21 mouse cellular contexts compared by ENCODE assay signal in the genomic region with DNA sequence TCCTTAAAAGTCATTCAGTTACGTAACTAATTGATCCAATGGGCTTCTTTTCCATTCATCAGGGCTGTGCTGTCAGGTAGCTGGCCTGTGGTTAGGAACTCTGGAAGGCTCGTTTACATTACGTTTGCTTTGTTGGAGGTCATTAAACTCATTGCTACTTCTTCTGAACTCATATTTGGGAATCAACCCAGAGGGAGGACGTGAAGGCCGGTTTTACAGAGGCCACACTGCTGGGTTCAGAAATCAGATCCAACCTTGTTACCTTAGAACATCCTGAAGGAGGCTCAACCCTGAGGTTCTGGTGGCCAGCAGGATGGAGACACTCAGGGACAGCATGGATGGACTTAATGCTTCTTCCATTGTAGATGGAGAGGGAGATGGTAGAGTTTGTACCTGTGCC.
DNase-seq lines count a peak whose midpoint lies in the region; ATAC-seq and TF ChIP-seq lines count a peak whose summit lies in the region.
"Had no signal": no experiment of that assay in that cellular context is flagged by ENCODE, and none has a peak within 500 bp of the region (broad histone marks: within the 10 kb centered on the region; RNA-seq: fewer than 3 reads in every experiment).

No protein-coding gene starts in this region.

- no peak for ATAC-seq in limb, embryonic 13.5 days (ENCODE audit: low FRiP score, low read depth)
- no peak for ATAC-seq in limb, embryonic 14.5 days (ENCODE audit: low FRiP score, low read depth)
- ATAC-seq in stomach, postnatal 0 days (ENCODE audit: low FRiP score, low TSS enrichment) = no peak
- no peak for ATAC-seq in forebrain, embryonic 13.5 days
- ATAC-seq: forebrain, embryonic 16.5 days; hindbrain, embryonic 16.5 days; intestine, embryonic 15.5 days had no signal

- no peak overlapping the region for H3K4me2 ChIP-seq in limb, embryonic 13.5 days (replicated peaks)
- H3K4me2 ChIP-seq in limb, embryonic 14.5 days (replicated peaks; ENCODE audit: low read depth, low read length, severe bottlenecking) = no peak overlapping the region
- H3K4me2 ChIP-seq in stomach, postnatal 0 days (replicated peaks; ENCODE audit: low read depth) = no peak overlapping the region
- no peak overlapping the region for H3K4me2 ChIP-seq in forebrain, embryonic 13.5 days
- H3K4me2 ChIP-seq: forebrain, embryonic 12.5 days; heart, embryonic 11.5 days; hindbrain, embryonic 13.5 days; intestine, embryonic 15.5 days had no signal

- H3K4me3 ChIP-seq in limb, embryonic 13.5 days = no peak overlapping the region
- H3K4me3 ChIP-seq in limb, embryonic 10.5 days = no peak overlapping the region
- no peak overlapping the region for H3K4me3 ChIP-seq in limb, embryonic 14.5 days (replicated peaks; ENCODE audit: low read length)
- no peak overlapping the region for H3K4me3 ChIP-seq in stomach, postnatal 0 days (ENCODE audit: low read depth, low read length)
- no peak overlapping the region for H3K4me3 ChIP-seq in forebrain, embryonic 13.5 days
- H3K4me3 ChIP-seq: forebrain, embryonic 12.5 days; hindbrain, embryonic 13.5 days; intestine, embryonic 15.5 days had no signal

- no peak for TF ChIP-seq POLR2A in limb, embryonic 14.5 days (IDR thresholded peaks at IDR 0.05; ENCODE audit: borderline replicate concordance, extremely low read depth, insufficient read depth, insufficient read length)

- H3K9me3 ChIP-seq in limb, embryonic 13.5 days = no peaks in the 10 kb centered on the region
- H3K9me3 ChIP-seq in limb, embryonic 10.5 days (replicated peaks) = no peaks in the 10 kb centered on the region
- no peaks in the 10 kb centered on the region for H3K9me3 ChIP-seq in limb, embryonic 14.5 days (ENCODE audit: control insufficient read depth, low read length)
- no peaks in the 10 kb centered on the region for H3K9me3 ChIP-seq in stomach, postnatal 0 days (ENCODE audit: control insufficient read depth, low read length)
- H3K9me3 ChIP-seq in forebrain, embryonic 13.5 days (replicated peaks) = no peaks in the 10 kb centered on the region
- H3K9me3 ChIP-seq: forebrain, embryonic 12.5 days; hindbrain, embryonic 13.5 days; intestine, embryonic 15.5 days had no signal

- no peak for TF ChIP-seq EP300 in stomach, postnatal 0 days (optimal IDR thresholded peaks at IDR 0.05)

- 64% methylated on average over 5 of the region's 5 CpGs for WGBS in limb, embryonic 13.5 days
- WGBS in limb, embryonic 10.5 days = 78% methylated on average over 5 of the region's 5 CpGs
- 62% methylated on average over 5 of the region's 5 CpGs for WGBS in limb, embryonic 14.5 days
- 56% methylated on average over 5 of the region's 5 CpGs for WGBS in stomach, postnatal 0 days
- 83% methylated on average over 5 of the region's 5 CpGs for WGBS in forebrain, embryonic 13.5 days

- no peak overlapping the region for H3K9ac ChIP-seq in limb, embryonic 13.5 days
- no peak overlapping the region for H3K9ac ChIP-seq in limb, embryonic 14.5 days (ENCODE audit: low read depth, low read length, severe bottlenecking)
- H3K9ac ChIP-seq in stomach, postnatal 0 days (ENCODE audit: low read length) = no peak overlapping the region
- H3K9ac ChIP-seq in forebrain, embryonic 13.5 days = no peak overlapping the region
- H3K9ac ChIP-seq: forebrain, embryonic 12.5 days; hindbrain, embryonic 13.5 days; intestine, embryonic 15.5 days had no signal

- peaks cover 19% of the 10 kb centered on the region for H3K4me1 ChIP-seq in limb, embryonic 13.5 days
- H3K4me1 ChIP-seq in limb, embryonic 10.5 days = peaks cover 13% of the 10 kb centered on the region
- 0 out of 2 replicates have a peak, but pooled peaks cover 9% of the 10 kb centered on the region for H3K4me1 ChIP-seq in limb, embryonic 14.5 days (ENCODE audit: control insufficient read depth, insufficient read depth, low read length)
- no peaks in the 10 kb centered on the region for H3K4me1 ChIP-seq in stomach, postnatal 0 days (replicated peaks; ENCODE audit: control insufficient read depth, insufficient read depth)
- H3K4me1 ChIP-seq in forebrain, embryonic 13.5 days = no peaks in the 10 kb centered on the region
- H3K4me1 ChIP-seq: forebrain, embryonic 12.5 days; hindbrain, embryonic 13.5 days; intestine, embryonic 15.5 days had no signal

- H3K27ac ChIP-seq in limb, embryonic 13.5 days = peak overlapping the region; percentile 17; the same call in 1 of the 2 replicates
- H3K27ac ChIP-seq in limb, embryonic 10.5 days = no peak overlapping the region
- H3K27ac ChIP-seq in limb, embryonic 14.5 days (replicated peaks; ENCODE audit: low read depth, low read length) = 0 out of 2 replicates have a peak overlapping the region, but pooled peaks have one; percentile 26
- 0 out of 2 replicates have a peak overlapping the region, but pooled peaks have one; percentile 8 for H3K27ac ChIP-seq in stomach, postnatal 0 days (replicated peaks)
- H3K27ac ChIP-seq in forebrain, embryonic 13.5 days = no peak overlapping the region
- H3K27ac ChIP-seq: forebrain, embryonic 12.5 days; hindbrain, embryonic 13.5 days; intestine, embryonic 15.5 days had no signal

- H3K36me3 ChIP-seq in limb, embryonic 13.5 days = peaks cover 86% of the 10 kb centered on the region
- H3K36me3 ChIP-seq in limb, embryonic 10.5 days = peaks cover 46% of the 10 kb centered on the region
- peaks cover 78% of the 10 kb centered on the region for H3K36me3 ChIP-seq in limb, embryonic 14.5 days (ENCODE audit: control insufficient read depth, insufficient read depth, low read length)
- H3K36me3 ChIP-seq in stomach, postnatal 0 days (ENCODE audit: control insufficient read depth, insufficient read depth, low read length) = peaks cover 13% of the 10 kb centered on the region
- H3K36me3 ChIP-seq in forebrain, embryonic 13.5 days (ENCODE audit: poor library complexity, severe bottlenecking) = no peaks in the 10 kb centered on the region
- H3K36me3 ChIP-seq: G1E had no signal

- no peak for DNase-seq in limb, embryonic 10.5 days (ENCODE audit: low spot score)
- DNase-seq in limb, embryonic 14.5 days (ENCODE audit: low spot score) = no peak
- no peak for DNase-seq in stomach, postnatal 0 days (ENCODE audit: low spot score)
- no peak for DNase-seq in ovary, adult 18-20 months (ENCODE audit: low spot score)
- DNase-seq: adrenal gland, adult 8-10 months; adrenal gland, postnatal 25 days; B cell, adult 2 months; cerebellum, adult 11-12 months; cerebellum, adult 8-10 months; cerebellum, postnatal 14 days; gastrocnemius, postnatal 10 days had no signal

- H3K27me3 ChIP-seq in limb, embryonic 13.5 days = no peaks in the 10 kb centered on the region
- no peaks in the 10 kb centered on the region for H3K27me3 ChIP-seq in limb, embryonic 10.5 days (ENCODE audit: low read depth, poor library complexity, severe bottlenecking)
- H3K27me3 ChIP-seq in limb, embryonic 14.5 days (ENCODE audit: control insufficient read depth, insufficient read depth, low read length) = no peaks in the 10 kb centered on the region
- no peaks in the 10 kb centered on the region for H3K27me3 ChIP-seq in stomach, postnatal 0 days (ENCODE audit: control insufficient read depth, insufficient read depth, low read length)
- H3K27me3 ChIP-seq in forebrain, embryonic 13.5 days = no peaks in the 10 kb centered on the region
- H3K27me3 ChIP-seq: CH12.LX; forebrain, embryonic 12.5 days; hindbrain, embryonic 13.5 days; intestine, embryonic 15.5 days had no signal

- no peak for TF ChIP-seq CTCF in stomach, postnatal 0 days (IDR thresholded peaks at IDR 0.05; ENCODE audit: low read depth)

Comparison
In these comparisons a context has a peak if more than half of its experiments do, and no peak if none do; other contexts are left out.
1. H3K27ac ChIP-seq: peak in limb, embryonic 13.5 days (single experiment), limb, embryonic 14.5 days (single experiment) and stomach, postnatal 0 days (single experiment); none in limb, embryonic 10.5 days (single experiment) and forebrain, embryonic 13.5 days (single experiment).